Mouse (Mus musculus) right cerebral cortex, postnatal 25 days (tissue): ENCODE data around the gene Rpp14.

Experiments
- DNase-seq: peaks from one replicate; pipeline ENCODE4 v3.0.0; 2022

Rpp14 gene

DNA sequence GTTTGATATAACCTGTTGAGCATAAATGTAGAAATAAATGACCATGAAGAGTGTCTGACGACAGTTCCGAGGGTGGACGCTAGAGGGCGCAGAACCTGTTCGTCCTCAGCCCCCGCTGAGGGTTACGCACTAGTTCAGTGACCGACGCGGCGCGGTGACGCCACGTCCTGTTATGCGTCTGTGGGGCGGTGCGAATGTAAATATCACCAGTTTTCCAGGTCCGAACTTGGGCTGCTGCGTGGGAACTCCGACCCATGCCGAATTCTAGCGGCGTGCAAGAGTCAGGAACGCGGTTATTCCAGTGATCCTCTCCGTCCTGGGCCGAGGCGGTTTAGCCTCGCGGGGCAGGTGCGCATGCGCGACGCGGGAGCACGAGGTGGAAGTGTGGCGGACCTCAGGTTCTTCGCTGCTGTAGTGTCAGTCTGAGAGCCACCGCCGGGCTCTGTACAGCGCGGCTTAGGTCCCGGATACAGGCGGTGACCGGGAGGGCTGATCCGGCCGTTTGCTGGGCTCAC is at the start of gene Rpp14:
Rpp14 (plus strand) TSS at position 203 of the 515 bp plus-strand sequence.
- DNase-seq = peak; percentile 94

DNA sequence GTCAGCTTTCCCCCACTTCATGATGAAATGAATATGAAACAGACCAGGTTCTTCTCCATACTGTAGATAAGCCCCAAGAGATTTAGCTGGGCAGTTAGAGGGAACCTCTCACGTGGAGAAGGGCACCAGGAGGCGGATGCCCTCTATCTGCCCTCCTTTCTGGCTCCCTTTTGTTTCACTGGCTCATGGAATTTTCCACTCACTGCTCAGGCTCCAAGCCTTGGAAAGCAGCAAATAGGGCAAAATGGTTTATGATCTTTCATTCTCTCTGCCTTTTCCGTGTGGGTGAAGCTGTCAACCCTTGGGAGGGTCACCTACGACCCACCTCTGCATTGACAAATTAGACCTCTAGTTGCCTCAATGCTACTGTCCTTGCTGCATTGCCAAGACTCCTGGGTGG is 49.6 kb upstream of the Rpp14 start:
- no peak for DNase-seq

DNA sequence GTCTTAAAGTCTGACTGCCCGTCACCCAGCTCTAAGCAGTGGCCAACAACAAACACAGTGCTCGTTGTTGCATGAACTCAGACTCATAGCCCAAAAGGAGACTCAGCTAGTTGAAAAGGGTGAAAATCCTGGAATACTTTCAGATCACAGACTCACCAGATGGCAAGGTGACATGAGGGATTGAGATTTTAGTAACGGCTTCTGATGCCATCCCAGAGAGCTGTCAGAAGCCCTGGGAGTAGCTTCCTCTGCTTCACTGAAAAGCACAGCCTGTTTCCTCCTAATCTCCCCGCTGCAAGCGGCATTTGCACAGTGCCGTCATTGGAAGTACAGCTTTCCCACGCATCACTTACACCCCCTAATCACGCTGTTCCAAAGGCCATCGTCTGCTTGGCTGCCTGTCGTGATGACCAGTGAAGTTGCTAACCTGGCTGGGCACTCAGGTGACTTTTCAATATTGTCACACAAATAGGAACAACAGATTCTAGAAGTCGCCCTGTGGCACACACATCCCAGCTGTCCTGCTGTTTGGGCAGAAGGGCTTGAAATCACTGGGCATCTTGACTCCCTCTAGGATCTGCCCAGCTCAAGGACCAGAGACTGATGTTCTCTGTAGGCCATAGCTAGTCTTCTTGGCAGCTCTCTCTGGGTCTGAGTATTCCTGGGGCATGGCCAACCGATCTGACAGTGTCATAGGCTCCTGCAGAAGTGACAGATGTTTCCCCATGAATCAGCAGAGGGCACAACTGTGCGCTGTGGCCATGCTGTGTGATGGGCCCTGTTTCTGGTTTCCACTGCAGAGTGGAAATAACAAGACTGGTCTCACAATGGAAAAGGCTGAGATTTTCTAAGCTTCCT is 47.9 kb upstream of the Rpp14 start:
- peak; percentile 30 for DNase-seq

DNA sequence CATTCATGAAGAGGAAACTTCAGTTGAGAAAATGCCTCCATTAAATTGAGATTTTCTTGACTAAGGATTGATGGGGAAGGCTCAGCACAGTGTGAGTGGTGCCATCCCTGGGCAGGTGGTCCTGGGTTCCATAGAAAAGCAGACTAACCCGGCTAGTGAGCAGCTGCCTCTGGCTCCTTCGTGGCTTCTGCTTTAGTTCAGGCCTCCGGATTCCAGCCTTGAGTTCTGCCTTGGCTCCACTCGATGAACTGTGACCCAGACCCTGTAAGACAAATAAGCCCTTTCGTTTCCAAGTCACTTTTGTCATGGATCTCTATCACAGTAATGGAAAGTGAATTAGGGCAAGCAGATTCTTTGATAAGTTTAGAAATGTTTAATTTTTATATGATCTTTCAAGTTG is 45.6 kb upstream of the Rpp14 start:
- DNase-seq = no peak

DNA sequence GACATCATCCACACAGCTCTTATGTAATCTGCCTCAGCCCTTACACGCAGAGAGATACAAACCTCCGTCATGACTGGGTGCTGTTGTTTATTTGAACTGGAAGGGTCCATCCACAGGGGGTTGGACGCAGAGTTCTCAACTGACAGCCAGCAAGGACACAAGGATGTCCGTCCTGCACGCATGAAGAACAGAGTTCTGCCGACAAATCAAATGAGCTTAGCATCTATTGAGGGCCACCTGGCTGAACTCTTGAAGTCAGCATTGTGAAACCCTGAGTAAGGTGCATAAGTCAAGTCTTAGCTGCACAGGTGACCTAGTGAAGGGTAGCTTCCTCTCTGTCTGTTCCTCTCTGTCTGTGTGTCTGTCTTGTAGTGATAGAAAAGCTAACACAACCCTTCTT is 44.2 kb upstream of the Rpp14 start:
- DNase-seq = no peak

DNA sequence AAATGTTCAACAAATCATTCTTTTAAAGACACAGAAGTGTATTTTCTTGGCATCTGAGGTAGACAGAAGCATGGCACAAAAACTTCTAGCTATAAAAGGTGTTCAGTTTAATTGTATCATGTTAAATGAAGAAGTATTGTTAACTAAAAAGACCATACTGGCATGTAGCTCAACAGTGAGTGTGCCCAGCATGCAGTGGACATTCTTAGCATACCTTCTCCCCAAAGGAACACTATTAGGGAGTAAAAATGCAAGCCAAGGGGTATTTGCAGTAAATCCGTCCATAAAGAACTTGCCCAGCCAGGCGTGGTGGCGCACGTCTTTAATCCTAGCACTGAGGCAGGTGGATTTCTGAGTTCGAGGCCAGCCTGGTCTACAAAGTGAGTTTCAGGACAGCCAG is 43.8 kb upstream of the Rpp14 start:
- no peak for DNase-seq

DNA sequence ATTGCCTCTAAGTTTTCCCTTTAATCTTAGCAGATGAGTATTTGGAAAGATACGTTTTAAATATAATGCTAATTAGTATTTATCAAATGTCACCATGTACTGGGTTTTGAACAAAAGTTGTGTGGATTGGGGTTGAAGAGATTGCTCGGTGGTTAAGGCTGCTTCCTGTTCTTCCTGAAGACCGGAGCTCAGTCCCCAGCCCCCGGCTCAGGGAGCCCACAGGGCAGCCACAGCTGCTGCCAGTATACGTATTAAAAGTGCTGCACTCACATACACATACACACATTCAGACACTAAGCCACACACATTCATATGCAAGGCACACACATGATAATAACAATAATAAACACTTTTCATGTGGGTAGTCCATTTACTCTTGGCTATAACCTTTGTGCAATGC is 42.0 kb upstream of the Rpp14 start:
- no peak for DNase-seq

DNA sequence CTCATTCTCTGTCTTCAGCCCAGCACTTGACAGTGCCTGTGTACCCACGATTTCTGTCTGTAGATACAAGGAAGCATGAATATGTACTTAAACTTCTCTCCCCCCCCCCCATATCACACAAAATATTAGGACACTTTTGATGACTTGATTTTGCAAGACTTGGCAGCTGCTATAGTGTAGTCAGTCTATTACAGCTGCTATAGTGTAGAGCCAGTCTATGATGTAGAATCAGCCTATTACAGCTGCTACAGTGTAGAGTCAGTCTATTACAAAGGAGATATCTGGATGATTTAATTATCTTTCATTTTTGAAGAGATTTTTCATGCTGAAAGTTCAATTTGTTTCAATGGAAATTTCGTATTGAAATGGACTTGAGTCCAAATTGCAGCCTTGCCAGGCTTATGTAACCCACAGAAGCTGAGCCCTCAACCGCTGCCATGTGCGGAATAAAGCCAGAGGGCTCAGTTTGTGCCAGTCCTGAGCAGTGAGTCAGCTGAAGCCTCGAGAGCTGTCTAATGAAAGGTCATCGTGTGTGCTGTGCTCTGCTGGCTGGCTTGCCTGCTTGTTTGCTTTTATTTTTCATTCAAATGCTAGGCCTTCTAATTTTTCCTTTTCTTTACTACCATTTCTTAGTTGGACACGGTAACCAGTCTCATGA is 41.2 kb upstream of the Rpp14 start:
- DNase-seq = peak; percentile 37

DNA sequence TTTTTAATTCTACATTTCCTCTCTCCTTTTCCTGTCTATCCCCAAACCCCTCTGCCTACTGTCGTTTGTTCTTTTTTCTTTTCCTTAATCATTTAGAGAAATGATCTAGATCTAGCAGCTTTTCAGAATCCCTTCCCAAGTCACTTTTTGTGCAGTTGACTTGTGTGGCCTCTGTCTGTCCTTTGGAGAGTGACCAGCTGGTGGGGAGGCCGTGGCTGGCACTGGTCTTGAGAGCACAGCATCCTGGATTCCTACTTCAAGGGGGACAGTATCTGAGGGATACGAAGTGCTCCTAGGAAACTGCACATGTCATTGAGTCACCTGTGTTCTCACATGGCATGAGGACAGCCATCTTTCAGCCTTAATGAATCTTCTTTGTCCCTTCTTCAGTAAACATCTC is 40.0 kb upstream of the Rpp14 start:
- no peak for DNase-seq

DNA sequence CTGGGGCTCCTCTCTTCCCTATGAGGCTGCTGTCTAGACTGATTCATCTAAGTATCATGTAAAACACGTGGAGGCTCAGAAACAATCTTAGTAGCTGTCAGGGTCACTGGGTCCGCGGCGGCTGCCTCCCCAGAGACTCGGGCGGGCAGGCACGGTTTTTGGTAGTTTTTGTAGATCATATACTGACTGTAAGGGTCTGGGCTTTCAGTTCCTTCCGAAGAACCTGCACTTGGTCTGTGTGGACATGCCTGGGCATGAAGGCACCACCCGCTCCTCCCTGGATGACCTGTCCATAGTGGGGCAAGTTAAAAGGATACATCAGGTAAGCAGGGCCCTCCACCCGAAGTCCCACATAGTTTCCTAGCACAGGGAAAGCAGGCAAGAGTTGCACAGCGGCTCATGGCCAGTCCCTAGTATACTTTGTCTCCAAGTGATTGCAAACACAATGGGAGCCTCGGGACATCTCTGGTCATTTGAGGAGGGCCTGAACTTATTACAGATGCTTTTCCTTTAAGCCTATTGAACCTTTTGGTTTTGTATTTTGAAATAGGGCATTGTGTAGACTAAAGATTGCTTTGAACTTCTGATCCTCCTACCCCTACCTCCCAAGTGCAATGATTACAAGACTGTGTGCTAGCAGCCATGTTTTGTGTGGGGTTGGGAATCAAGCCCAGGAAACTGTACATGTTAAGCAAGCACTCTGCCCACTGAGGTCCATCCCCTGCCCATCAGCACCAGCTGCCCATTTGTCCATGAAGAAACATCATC is 39.1 kb upstream of the Rpp14 start:
- DNase-seq = no peak

DNA sequence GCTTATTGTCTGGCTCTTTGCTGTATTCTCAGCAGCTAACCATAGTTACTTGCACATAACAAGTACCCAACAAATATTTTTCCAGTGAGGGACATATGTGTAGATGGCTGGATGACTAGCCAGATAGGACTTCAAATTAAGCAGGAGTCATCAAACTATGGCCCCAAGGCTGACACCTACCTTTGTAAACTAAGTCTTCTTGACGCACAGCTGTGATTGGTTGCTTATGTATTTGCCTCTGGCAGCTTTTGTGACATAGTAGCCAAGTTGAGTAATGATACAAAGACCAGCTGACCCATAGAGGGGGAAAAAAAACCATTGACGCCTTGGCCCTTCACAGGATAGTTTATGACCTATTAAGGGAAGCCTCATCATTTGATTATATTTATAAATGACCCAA is 38.0 kb upstream of the Rpp14 start:
- DNase-seq = no peak

DNA sequence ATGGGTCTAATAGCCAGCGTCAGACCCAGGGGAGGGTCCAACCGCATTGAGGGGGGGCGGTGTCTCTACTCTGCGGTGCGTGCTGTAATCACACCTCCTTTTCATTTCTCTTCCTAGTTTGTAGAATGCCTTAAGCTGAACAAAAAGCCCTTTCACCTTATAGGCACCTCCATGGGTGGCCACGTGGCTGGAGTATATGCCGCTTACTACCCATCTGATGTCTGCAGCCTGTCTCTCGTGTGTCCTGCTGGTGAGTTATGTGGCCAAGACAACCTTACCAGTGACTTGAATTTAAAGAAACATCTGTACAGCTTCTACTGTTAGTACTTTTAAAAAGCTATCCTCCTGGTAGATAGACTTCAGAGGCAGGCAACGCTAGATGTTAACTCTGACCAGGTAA is 37.6 kb upstream of the Rpp14 start:
- DNase-seq = no peak

DNA sequence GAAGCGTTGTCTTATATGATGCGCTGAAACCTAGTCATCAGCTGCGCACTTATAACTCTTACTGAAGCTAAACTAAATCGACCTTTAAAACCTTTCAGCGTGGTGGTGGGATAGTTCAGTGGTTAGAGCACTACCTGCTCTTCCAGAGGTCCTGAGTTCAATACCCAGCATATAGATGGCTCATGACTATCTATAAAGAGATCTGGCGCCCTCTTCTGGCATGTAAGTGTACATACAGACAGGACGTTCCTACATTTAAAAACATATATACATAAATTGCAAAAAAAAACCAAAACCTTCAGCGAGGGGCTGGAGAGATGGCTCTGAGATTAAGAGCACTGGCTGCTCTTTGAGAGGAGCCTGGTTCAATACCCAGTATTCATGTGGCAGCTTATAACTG is 35.8 kb upstream of the Rpp14 start:
- DNase-seq = no peak

DNA sequence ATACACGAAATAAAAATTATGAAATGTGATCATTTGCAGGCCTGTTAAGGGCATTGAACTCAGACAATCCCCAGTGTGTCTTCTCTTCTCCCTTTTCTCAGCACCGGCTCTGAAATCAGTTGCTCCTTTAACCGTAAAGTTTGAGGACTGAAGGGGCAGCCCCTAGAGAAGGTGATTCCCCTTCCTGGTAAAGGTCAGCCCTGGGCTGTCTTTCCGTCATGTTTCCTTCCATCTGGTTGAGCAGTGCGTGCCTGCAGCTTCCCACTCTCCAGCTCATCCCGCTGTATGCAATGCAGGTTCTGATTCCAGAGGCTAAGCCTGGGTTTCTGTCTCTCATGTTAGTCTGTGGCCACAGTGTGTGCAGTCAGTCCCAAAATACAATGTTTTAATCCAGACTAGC is 35.4 kb upstream of the Rpp14 start:
- DNase-seq = no peak

DNA sequence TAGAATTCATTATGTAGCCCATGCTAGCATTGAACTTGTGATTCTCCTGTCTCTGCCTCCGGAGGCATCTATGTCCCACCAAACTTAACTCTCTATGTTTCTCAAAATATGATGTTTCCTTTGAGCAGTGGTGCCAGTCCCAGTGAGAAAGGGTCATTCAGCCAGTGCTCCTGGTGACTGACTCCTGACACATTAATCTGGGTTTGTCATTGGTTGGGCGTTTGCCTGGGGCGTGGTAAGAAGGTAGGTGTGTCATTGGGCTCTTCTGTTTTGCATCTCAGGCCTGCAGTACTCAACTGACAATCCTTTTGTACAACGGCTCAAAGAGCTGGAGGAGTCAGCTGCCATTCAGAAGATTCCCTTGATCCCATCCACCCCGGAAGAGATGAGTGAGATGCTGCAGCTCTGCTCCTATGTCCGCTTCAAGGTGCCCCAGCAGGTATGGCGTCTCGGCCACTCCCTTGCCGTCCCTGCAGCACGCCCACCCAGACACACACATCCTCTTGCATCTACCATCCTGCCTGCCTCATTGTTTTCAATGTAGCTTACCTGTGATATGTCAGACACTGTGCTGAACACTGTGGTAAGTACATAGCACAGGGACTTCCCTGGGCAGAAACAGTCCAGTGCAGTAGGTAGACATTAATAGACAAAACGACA is 34.9 kb upstream of the Rpp14 start:
- DNase-seq = no peak

DNA sequence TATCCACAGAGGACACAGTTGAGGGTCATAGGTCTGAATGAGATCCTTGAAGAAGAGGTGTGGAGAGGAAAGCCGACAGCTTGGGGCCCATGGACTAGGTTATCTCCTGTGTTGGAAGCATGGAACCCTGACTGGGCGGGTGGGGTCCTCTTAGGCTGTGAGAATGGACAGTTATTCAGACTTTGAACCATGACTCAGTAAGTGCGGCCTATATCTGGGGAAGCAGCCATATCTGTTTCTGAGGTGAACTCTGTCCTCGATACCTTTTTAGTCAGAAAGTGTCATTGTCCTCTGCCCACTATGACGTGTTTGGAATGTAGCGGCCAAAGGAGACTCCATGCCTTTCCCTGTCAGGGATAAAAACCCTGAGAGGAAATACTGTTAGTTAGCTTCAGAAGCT is 33.3 kb upstream of the Rpp14 start:
- no peak for DNase-seq

DNA sequence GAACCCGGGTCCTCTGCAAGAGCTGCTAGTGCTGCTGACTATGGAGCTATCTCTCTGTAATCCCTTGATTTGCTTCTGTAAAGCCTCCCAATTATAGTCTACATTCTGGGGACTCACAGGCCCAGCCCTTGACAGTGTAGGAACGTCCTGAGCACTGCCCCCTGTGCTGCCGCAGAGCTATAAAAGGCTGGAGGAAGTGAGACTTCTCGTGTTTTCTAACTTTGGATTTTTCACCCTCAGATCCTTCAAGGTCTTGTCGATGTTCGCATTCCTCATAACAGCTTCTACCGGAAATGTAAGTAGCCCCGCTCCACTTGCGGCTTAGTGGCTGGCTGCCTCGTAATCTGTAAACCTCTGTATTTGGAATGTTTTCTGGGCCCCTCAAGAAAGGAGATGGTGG is 30.8 kb upstream of the Rpp14 start:
- DNase-seq = no peak

DNA sequence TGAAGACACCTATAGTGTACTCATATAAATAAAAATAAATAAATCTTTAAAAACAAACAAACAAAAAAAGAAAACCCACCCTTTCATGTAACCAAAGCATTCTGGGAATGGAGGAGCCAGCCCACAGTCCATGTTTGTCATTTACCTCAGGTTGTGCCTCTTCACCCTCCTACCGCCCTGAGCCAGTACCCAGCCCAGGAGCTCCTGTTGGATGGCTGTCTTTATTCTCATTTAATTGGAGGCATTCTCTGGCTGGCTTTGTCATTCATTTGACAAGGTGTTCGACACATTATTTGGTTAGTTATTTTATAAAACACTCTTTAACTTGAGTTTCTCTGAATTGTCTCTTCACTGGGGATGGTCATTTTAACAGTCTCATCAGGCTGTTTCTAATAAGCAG is 28.3 kb upstream of the Rpp14 start:
- no peak for DNase-seq

DNA sequence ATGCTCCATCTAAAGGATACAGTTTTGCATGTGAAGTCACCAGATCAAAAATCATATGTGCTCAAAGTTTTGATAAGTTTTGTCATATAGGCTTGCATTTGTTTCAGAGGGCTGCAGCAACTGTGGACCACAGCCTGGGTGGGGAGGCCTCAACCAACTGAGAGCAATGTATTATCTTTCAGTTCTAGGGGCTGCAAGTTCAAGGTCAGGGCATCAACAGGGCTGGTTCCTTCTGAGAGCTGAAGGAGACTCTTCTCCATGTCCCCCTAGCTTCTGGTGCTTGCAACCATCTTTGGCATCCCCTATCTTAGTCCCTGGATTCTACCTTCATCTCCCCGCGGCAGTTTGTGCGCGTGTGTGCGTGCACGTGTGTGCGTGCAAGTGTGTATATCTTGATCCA is 27.5 kb upstream of the Rpp14 start:
- DNase-seq = no peak

DNA sequence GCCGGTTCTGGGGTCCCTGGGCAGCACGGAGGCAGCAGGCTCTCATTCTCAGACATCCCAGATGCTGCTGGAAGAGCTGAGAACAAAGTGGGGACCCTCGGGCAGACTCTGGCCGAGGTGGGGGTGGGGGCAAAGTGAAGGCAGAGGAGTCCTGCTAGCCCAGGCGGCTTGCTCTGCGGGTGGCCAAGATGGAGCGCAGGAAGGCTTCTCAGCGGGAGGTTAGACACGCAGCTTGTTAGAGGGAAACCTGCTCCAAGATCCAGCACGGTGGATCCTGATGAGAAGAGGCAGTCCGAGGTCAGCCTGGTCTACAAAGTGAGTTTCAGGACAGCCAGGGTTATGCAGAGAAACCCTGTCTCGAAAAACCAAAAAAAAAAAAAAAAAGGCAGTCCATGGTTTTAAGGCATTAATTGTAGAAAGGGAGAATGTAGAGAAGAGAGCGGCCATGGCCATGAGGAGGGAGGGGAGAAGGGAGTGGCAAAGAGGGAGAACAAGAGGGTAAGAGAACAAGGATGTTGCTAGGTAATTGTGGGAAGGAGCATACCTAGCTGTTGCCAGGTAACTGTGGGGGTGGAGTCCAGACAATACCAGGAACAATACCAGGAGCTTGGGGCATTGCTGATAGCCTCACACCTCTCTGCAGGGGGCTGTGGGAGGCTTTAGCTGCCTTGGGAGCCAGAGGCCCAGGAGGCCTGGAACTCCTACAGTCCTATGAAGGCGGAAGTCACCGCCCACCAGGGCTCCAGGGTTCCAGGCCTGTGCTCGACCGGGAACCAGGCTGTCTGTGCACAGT is 25.7 kb upstream of the Rpp14 start:
- no peak for DNase-seq

DNA sequence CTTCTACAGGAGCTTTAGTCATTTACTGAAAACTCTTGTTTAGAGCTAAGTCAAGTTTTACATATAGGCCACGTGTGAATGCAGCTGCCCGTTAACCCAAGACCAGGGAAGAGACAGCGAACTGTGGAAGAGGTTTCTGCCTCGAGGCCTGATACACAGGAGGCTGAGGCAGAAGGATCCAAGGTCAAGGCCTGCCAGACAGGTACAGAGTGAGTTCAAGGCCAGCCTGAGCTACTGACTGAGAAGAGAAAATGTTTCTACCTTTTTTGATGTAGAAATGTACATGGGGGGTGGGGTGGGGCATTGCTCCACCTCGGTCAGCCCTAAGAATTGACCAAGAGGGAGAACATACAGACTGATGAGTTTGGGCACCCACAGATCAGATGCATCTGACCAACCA is 24.1 kb upstream of the Rpp14 start:
- no peak for DNase-seq

DNA sequence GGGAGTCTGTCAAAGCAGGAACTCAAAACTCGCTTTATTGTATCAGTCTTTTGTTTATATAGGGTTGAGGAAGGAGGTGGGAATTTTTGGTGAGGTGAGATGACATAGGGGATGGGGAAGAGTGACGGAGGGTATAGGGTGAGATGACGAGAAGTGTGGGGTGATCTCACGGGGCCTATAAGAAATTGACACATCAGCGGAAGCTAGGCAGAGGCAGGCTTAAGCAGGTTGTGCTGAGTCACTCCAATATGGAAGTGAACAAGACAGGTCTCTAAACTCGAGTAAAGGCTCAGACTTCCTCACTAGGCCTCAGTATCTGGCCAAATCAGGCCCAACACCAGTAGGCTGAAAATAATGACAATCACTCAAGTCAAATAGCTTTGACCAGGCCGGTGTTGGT is 20.2 kb upstream of the Rpp14 start:
- DNase-seq = no peak
